Mouse (Mus musculus): ENCODE results near the gene Junb. TPM values are rescaled to one million over a fixed set of nuclear protein-coding genes. Genes with fewer than 3 reads are reported as not detected.

The Junb gene
- polyA plus RNA-seq, 1 experiment from 2014 or later: 10.4 TPM

- peak overlapping the region; percentile 49; the same call in 1 of the 2 replicates for H3K9ac ChIP-seq
- no peak for ATAC-seq (ENCODE audit: insufficient number of reproducible peaks, insufficient read depth, low FRiP score, low TSS enrichment, low read depth)
- H3K27me3 ChIP-seq: peaks cover 91% of the 10 kb centered on the region
Measured at GRCm38 (mm10) chr8:84936041-84936961, 42.2 kb downstream of the Junb start.

DNA sequence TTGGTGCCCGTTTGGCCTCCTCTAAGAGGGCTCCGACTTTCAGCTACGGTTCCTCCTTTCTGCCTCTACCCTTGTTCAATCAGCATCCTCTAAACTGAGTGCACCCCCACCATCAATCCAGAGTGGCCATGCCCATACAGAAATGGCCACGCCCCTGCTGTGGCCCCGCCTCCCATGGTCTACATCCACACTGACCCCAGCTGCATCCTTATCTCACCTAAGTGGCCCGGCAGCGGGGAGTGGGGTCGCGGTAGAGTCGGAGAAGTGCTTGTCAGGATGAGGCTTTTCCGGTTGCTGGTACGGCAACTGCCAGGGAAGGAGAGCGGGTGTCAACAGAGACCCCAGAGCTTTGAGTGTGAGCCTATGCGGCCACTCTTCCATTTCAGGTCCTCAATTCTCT lies 43.0 kb downstream of the Junb start:
- H3K9me3 ChIP-seq: no peaks in the 10 kb centered on the region
- no peak overlapping the region for H3K4me2 ChIP-seq
- H3K36me3 ChIP-seq: no peaks in the 10 kb centered on the region
- no peak overlapping the region for H3K4me3 ChIP-seq
- 3% methylated on average over 14 of the region's 14 CpGs for WGBS
- H3K27me3 ChIP-seq: peaks cover 91% of the 10 kb centered on the region
- no peak overlapping the region for H3K9ac ChIP-seq
- H3K4me1 ChIP-seq: peaks cover 17% of the 10 kb centered on the region
- H3K27ac ChIP-seq: no peak overlapping the region
- no peak for ATAC-seq (ENCODE audit: insufficient number of reproducible peaks, insufficient read depth, low FRiP score, low TSS enrichment, low read depth)

More at GRCm38 (mm10) chr8:84936041-84936961, 42.2 kb downstream of the Junb start:
- H3K4me2 ChIP-seq: peak overlapping the region; percentile 81
- no peak overlapping the region for H3K27ac ChIP-seq
- H3K4me1 ChIP-seq: peaks cover 17% of the 10 kb centered on the region
- no peaks in the 10 kb centered on the region for H3K9me3 ChIP-seq
- peak overlapping the region; percentile 45 for H3K4me3 ChIP-seq
- H3K36me3 ChIP-seq: no peaks in the 10 kb centered on the region
- 19% methylated on average over 23 of the region's 23 CpGs for WGBS

DNA sequence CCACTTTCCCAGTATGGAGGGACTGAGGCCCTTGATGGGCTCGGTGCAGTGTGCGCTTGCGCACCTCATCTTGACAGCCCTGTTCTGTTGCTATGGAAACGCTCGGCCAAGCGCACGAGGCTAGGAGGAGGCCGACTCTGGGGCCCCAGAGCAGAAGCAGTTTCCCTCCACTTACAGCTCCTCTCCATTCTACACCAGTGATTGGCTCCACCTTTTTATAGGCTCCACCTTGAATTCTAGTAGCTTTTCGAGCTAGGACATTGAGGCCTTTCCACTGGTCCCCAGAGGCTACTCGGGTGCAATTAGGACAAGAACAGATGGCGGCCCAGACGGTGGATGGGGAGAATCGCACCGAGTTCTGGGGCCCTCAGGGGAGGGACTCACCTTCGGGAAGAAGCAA lies 43.7 kb downstream of the Junb start:
- no peak overlapping the region for H3K4me3 ChIP-seq
- no peaks in the 10 kb centered on the region for H3K9me3 ChIP-seq
- no peak overlapping the region for H3K27ac ChIP-seq
- peaks cover 94% of the 10 kb centered on the region for H3K27me3 ChIP-seq
- H3K36me3 ChIP-seq: no peaks in the 10 kb centered on the region
- no peak for ATAC-seq (ENCODE audit: insufficient number of reproducible peaks, insufficient read depth, low FRiP score, low TSS enrichment, low read depth)
- 2% methylated on average over 15 of the region's 15 CpGs for WGBS
- 0 out of 2 replicates have a peak overlapping the region, but pooled peaks have one; percentile 14 for H3K4me2 ChIP-seq
- H3K4me1 ChIP-seq: peaks cover 17% of the 10 kb centered on the region
- no peak overlapping the region for H3K9ac ChIP-seq

DNA sequence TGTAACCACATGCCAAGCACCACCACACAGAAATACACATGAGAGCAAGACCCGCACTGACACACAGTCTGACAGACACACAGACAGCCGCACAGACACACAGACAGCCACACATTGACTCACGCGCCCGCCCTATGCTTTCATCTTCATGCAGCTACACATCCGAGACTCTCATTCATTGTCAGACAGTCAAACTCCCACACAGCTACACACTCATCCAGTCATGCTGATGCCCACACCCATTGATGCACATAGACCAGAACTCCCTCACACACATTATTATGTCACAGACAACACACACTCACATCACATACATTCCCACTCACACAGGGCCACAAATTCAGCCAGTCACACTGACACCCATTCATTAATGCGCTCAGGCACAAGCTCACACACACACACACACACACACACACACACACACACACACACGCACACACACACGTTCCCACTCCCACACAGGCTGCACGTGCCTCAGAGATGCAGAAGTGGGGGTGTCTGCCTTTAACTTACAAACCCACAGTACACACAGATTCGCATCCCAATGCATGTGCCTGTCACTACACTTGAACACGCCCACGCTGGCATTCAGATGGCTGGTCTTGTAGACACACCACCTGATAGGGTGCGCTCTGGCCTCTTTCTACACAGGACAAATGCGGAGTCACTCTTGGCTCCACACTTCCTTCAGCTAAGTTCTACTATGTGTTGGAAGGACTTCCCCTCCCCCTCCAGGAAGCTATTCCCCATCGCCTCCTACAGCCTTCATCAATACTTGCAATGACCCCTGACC lies 44.6 kb downstream of the Junb start:
- Histone ChIP-seq H3K4me1 (peaks cover 20% of the 10 kb centered on the region), H3K9me3 (no peaks in the 10 kb centered on the region), H3K27me3 (peaks cover 94% of the 10 kb centered on the region), H3K4me3 (no peak overlapping the region), H3K4me2 (no peak overlapping the region), H3K27ac (no peak overlapping the region), H3K9ac (no peak overlapping the region), H3K36me3 (no peaks in the 10 kb centered on the region)
- no peak for ATAC-seq (ENCODE audit: insufficient number of reproducible peaks, insufficient read depth, low FRiP score, low TSS enrichment, low read depth)
- 82% methylated on average over 16 of the region's 16 CpGs for WGBS

DNA sequence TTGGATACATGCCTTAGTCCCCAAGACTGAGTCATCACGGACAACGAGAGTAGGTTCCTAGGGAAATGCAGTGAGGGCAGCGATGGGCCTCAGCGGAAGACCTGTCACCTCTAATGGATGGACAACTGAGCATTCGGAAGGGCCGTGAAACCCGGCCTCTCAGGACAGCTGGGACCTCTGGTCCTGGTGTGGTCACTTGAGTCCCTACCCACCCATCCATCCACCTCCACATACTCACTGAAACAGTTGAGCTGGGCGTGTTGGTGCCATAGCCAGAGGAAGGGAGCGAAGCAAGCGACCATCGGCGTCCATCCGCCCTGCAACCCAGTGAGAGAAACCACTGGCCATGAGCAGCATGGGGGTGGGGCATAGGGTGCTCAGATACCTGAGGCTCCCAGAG lies 47.9 kb downstream of the Junb start:
- WGBS: 88% methylated on average over 13 of the region's 13 CpGs
- Histone ChIP-seq H3K4me2 (no peak overlapping the region), H3K9me3 (no peaks in the 10 kb centered on the region), H3K36me3 (no peaks in the 10 kb centered on the region), H3K9ac (no peak overlapping the region), H3K4me3 (no peak overlapping the region), H3K4me1 (peaks cover 11% of the 10 kb centered on the region), H3K27ac (no peak overlapping the region), H3K27me3 (peaks cover 75% of the 10 kb centered on the region)
- ATAC-seq (ENCODE audit: insufficient number of reproducible peaks, insufficient read depth, low FRiP score, low TSS enrichment, low read depth): no peak

- peak overlapping the region; percentile 46; the same call in 1 of the 2 replicates for H3K9ac ChIP-seq
- H3K9me3 ChIP-seq: no peaks in the 10 kb centered on the region
- H3K36me3 ChIP-seq: no peaks in the 10 kb centered on the region
- H3K4me1 ChIP-seq: peaks cover 7% of the 10 kb centered on the region
- peak; percentile 63; the same call in 1 of the 2 replicates for ATAC-seq (ENCODE audit: insufficient number of reproducible peaks, insufficient read depth, low FRiP score, low TSS enrichment, low read depth)
- H3K4me3 ChIP-seq: peak overlapping the region; percentile 39
- 2% methylated on average over 50 of the region's 52 CpGs for WGBS
- H3K27ac ChIP-seq: no peak overlapping the region
- H3K4me2 ChIP-seq: peak overlapping the region; percentile 69
- H3K27me3 ChIP-seq: peaks cover 64% of the 10 kb centered on the region
Measured at GRCm38 (mm10) chr8:84928456-84929306, 49.8 kb downstream of the Junb start.

- Histone ChIP-seq H3K36me3 (no peaks in the 10 kb centered on the region), H3K9ac (no peak overlapping the region), H3K4me1 (peaks cover 7% of the 10 kb centered on the region), H3K27ac (no peak overlapping the region), H3K4me3 (no peak overlapping the region), H3K9me3 (no peaks in the 10 kb centered on the region), H3K4me2 (no peak overlapping the region), H3K27me3 (peaks cover 57% of the 10 kb centered on the region)
- WGBS: 82% methylated on average over 1 of the region's 1 CpGs
- no peak for ATAC-seq (ENCODE audit: insufficient number of reproducible peaks, insufficient read depth, low FRiP score, low TSS enrichment, low read depth)
Measured at GRCm38 (mm10) chr8:84927513-84927912, 51.0 kb downstream of the Junb start.

DNA sequence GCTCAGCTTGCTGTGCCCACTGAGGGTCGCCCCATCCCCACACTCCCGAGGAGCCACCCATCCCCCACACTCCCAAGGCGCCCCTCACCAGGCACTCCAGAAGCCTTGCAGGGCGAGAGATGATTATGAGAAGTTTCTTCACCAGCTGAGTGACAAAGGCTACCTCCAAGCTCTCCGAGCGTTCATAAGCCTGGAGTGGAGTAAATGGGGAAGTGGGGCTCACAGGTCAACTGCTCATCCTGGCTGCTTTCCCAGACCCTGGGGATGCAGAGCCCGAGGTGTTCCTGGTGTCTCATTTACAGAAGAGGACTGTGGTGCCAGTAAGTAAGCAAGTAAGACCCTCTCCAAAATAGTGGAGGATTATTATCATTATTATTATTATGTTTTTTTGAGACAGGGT lies 53.0 kb downstream of the Junb start:
- H3K27ac ChIP-seq: no peak overlapping the region
- H3K4me3 ChIP-seq: no peak overlapping the region
- no peak overlapping the region for H3K9ac ChIP-seq
- 70% methylated on average over 7 of the region's 7 CpGs for WGBS
- no peak for ATAC-seq (ENCODE audit: insufficient number of reproducible peaks, insufficient read depth, low FRiP score, low TSS enrichment, low read depth)
- no peaks in the 10 kb centered on the region for H3K9me3 ChIP-seq
- H3K36me3 ChIP-seq: no peaks in the 10 kb centered on the region
- no peak overlapping the region for H3K4me2 ChIP-seq
- peaks cover 7% of the 10 kb centered on the region for H3K4me1 ChIP-seq
- H3K27me3 ChIP-seq: peaks cover 39% of the 10 kb centered on the region

Small RNA genes lying within 50 kb of the gene (microRNA-seq; reads per million reads assigned to microRNA genes)
- not detected for gene Gm24197

Other genes with a start within 250 kb of the Junb start
- gene Nfix, start 178.4 kb downstream of the Junb start, polyA plus RNA-seq (2015; fragmentation: Nextera tagmentation; extraction: Ambion mirVana): 37.0 and 42.9 TPM in 2 replicates
- gene Dand5, start 155.9 kb downstream of the Junb start, polyA plus RNA-seq (2015; fragmentation: Nextera tagmentation; extraction: Ambion mirVana): 7.0 TPM in 2 replicates
- 45.6 and 48.2 TPM in 2 replicates for gene Gadd45gip1, start 147.2 kb downstream of the Junb start, polyA plus RNA-seq (2015; fragmentation: Nextera tagmentation; extraction: Ambion mirVana)
- 97.1 and 100 TPM in 2 replicates for gene Rad23a, start 138.1 kb downstream of the Junb start, polyA plus RNA-seq (2015; fragmentation: Nextera tagmentation; extraction: Ambion mirVana)
- 959 and 1,012 TPM in 2 replicates for gene Calr, start 131.8 kb downstream of the Junb start, polyA plus RNA-seq (2015; fragmentation: Nextera tagmentation; extraction: Ambion mirVana)
- 105 and 108 TPM in 2 replicates for gene Farsa, start 121.7 kb downstream of the Junb start, polyA plus RNA-seq (2015; fragmentation: Nextera tagmentation; extraction: Ambion mirVana)
- gene Syce2, start 106.6 kb downstream of the Junb start, polyA plus RNA-seq (2015; fragmentation: Nextera tagmentation; extraction: Ambion mirVana): 101 and 111 TPM in 2 replicates
- 39.1 and 40.6 TPM in 2 replicates for gene Gcdh, start 84.8 kb downstream of the Junb start, polyA plus RNA-seq (2015; fragmentation: Nextera tagmentation; extraction: Ambion mirVana)
- gene Klf1, start 76.8 kb downstream of the Junb start, polyA plus RNA-seq (2015; fragmentation: Nextera tagmentation; extraction: Ambion mirVana): 1.8 and 5.6 TPM in 2 replicates
- 15.9 and 22.7 TPM in 2 replicates for gene Dnase2a, start 70.2 kb downstream of the Junb start, polyA plus RNA-seq (2015; fragmentation: Nextera tagmentation; extraction: Ambion mirVana)
- gene Mast1, start 41.4 kb downstream of the Junb start, polyA plus RNA-seq (2015; fragmentation: Nextera tagmentation; extraction: Ambion mirVana): 1.4 and 1.6 TPM in 2 replicates
- 0.36 and 0.39 TPM in 2 replicates for gene Rtbdn, start 31.7 kb downstream of the Junb start, polyA plus RNA-seq (2015; fragmentation: Nextera tagmentation; extraction: Ambion mirVana)
- not detected in 2 replicates for gene Gm49661, start 9.3 kb downstream of the Junb start, polyA plus RNA-seq (2015; fragmentation: Nextera tagmentation; extraction: Ambion mirVana)
- 888 and 1,010 TPM in 2 replicates for gene Prdx2, start 9.1 kb downstream of the Junb start, polyA plus RNA-seq (2015; fragmentation: Nextera tagmentation; extraction: Ambion mirVana)
- gene Rnaseh2a, start 9.0 kb downstream of the Junb start, polyA plus RNA-seq (2015; fragmentation: Nextera tagmentation; extraction: Ambion mirVana): 93.2 and 94.5 TPM in 2 replicates
- gene Hook2, start 11.9 kb upstream of the Junb start, polyA plus RNA-seq (2015; fragmentation: Nextera tagmentation; extraction: Ambion mirVana): 23.2 and 24.7 TPM in 2 replicates
- 0.14 TPM in 1 of 2 replicates, not detected in the other for gene Best2, start 35.8 kb upstream of the Junb start, polyA plus RNA-seq (2015; fragmentation: Nextera tagmentation; extraction: Ambion mirVana)
- gene Asna1, start 46.6 kb upstream of the Junb start, polyA plus RNA-seq (2015; fragmentation: Nextera tagmentation; extraction: Ambion mirVana): 126 and 139 TPM in 2 replicates
- gene Trir, start 48.1 kb upstream of the Junb start, polyA plus RNA-seq (2015; fragmentation: Nextera tagmentation; extraction: Ambion mirVana): 133 and 146 TPM in 2 replicates
- gene Tnpo2, start 58.2 kb upstream of the Junb start, polyA plus RNA-seq (2015; fragmentation: Nextera tagmentation; extraction: Ambion mirVana): 30.1 and 43.4 TPM in 2 replicates
- gene Fbxw9, start 81.3 kb upstream of the Junb start, polyA plus RNA-seq (2015; fragmentation: Nextera tagmentation; extraction: Ambion mirVana): 36.7 and 38.2 TPM in 2 replicates
- gene Gm5741, start 89.3 kb upstream of the Junb start, polyA plus RNA-seq (2015; fragmentation: Nextera tagmentation; extraction: Ambion mirVana): 1.1 and 1.4 TPM in 2 replicates
- 55.1 and 70.7 TPM in 2 replicates for gene Dhps, start 93.0 kb upstream of the Junb start, polyA plus RNA-seq (2015; fragmentation: Nextera tagmentation; extraction: Ambion mirVana)
- gene Wdr83os, start 102.0 kb upstream of the Junb start, polyA plus RNA-seq (2015; fragmentation: Nextera tagmentation; extraction: Ambion mirVana): 129 and 130 TPM in 2 replicates
- 45.2 and 46.2 TPM in 2 replicates for gene Wdr83, start 102.6 kb upstream of the Junb start, polyA plus RNA-seq (2015; fragmentation: Nextera tagmentation; extraction: Ambion mirVana)
- 29.1 and 29.6 TPM in 2 replicates for gene Man2b1, start 104.6 kb upstream of the Junb start, polyA plus RNA-seq (2015; fragmentation: Nextera tagmentation; extraction: Ambion mirVana)
- gene Zfp791, start 144.4 kb upstream of the Junb start, polyA plus RNA-seq (2015; fragmentation: Nextera tagmentation; extraction: Ambion mirVana): 2.9 and 3.1 TPM in 2 replicates
- not detected in 2 replicates for gene Cks1brt, start 173.2 kb upstream of the Junb start, polyA plus RNA-seq (2015; fragmentation: Nextera tagmentation; extraction: Ambion mirVana)
- not detected in 2 replicates for gene Olfr371, start 247.3 kb upstream of the Junb start, polyA plus RNA-seq (2015; fragmentation: Nextera tagmentation; extraction: Ambion mirVana)

Measured in embryonic facial prominence, embryonic 13.5 days (tissue).